Mouse (Mus musculus): ENCODE results near the gene Ormdl3. TPM values are rescaled to one million over a fixed set of nuclear protein-coding genes. Genes with fewer than 3 reads are reported as not detected.

Gene Ormdl3
- polyA plus RNA-seq, 1 experiment from 2014 or later: 42.0 TPM

DNA sequence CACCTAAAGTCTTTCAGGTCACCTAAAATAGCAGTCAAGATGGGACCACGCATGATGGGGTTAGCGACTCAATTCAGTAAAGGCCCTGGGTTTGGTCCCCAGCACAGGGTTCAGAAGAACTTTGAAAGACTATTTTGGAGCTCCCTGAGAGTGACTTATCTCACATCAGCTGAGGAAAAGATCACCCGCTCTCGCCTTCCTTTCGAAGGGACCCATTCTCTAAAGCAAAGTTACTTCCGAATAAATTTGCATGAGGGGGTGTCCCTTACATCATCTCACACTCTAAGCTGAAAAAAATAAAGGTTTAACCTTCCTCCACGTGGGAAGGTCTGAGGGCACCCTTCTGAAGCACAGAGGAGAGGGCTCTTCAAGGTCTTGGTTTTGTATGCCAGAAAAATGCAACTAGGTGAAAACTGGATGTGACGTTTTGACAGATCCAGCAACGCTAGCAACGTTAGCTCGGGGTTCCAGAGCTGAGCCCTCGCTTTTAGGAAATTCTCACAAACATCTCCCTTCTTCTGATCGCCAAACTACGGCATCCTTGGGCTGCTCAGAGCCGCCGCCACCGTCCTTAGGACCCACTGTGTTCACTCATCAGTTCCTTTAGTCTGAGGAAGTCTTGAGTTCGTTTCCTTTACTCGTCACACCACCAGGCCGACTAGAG, 36.7 kb downstream of the Ormdl3 start:
- Histone ChIP-seq H3K9me3 (ENCODE audit: low read length) (no peaks in the 10 kb centered on the region), H3K4me3 (ENCODE audit: low read depth, low read length) (peak overlapping the region; percentile 65), H3K9ac (replicated peaks) (peak overlapping the region; percentile 73), H3K4me1 (ENCODE audit: insufficient read depth) (peaks cover 17% of the 10 kb centered on the region), H3K4me2 (ENCODE audit: low read depth, low read length) (peak overlapping the region; percentile 93), H3K27ac (ENCODE audit: low read depth) (peak overlapping the region; percentile 69; the same call in 1 of the 2 replicates), H3K27me3 (ENCODE audit: insufficient read depth, low read length) (peaks cover 48% of the 10 kb centered on the region), H3K36me3 (replicated peaks; ENCODE audit: insufficient read depth, low read length) (no peaks in the 10 kb centered on the region)
- WGBS (ENCODE audit: insufficient replicate concordance): 16% methylated on average over 20 of the region's 20 CpGs
- ATAC-seq: no peak
- DNase-seq: no peak
- TF ChIP-seq EP300 (IDR thresholded peaks at IDR 0.05; ENCODE audit: low read depth) (no peak), CTCF (IDR thresholded peaks at IDR 0.05; ENCODE audit: low read depth) (no peak)

DNA sequence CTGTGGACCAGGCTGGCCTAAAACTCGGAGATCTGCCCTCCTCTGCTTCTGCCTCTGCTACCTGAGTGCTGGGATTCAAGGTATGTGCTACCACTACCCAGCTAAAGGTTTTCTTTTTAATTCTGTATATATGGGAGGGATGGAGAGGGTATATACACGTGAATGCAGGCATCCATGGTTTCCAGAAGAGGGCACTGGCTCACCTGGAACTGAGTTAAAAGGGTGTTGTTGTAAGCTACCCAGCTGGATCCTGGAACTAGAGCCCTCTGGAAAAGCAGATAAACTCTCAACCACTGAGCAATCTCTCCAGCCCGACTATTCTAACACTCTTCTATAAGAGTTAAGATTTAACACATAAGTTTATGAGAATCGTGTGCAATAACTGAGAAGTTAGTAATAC, 37.8 kb downstream of the Ormdl3 start:
- no peak for DNase-seq
- peaks cover 19% of the 10 kb centered on the region for H3K4me1 ChIP-seq (ENCODE audit: insufficient read depth)
- no peak for ATAC-seq
- 62% methylated on average over 4 of the region's 4 CpGs for WGBS (ENCODE audit: insufficient replicate concordance)
- no peak overlapping the region for H3K27ac ChIP-seq (ENCODE audit: low read depth)
- no peak overlapping the region for H3K4me3 ChIP-seq (ENCODE audit: low read depth, low read length)
- no peaks in the 10 kb centered on the region for H3K36me3 ChIP-seq (replicated peaks; ENCODE audit: insufficient read depth, low read length)
- no peaks in the 10 kb centered on the region for H3K9me3 ChIP-seq (ENCODE audit: low read length)
- H3K27me3 ChIP-seq (ENCODE audit: insufficient read depth, low read length): peaks cover 57% of the 10 kb centered on the region
- H3K9ac ChIP-seq (replicated peaks): no peak overlapping the region
- no peak overlapping the region for H3K4me2 ChIP-seq (ENCODE audit: low read depth, low read length)
- TF ChIP-seq EP300 (IDR thresholded peaks at IDR 0.05; ENCODE audit: low read depth) (no peak), CTCF (IDR thresholded peaks at IDR 0.05; ENCODE audit: low read depth) (peak; percentile 45)

DNA sequence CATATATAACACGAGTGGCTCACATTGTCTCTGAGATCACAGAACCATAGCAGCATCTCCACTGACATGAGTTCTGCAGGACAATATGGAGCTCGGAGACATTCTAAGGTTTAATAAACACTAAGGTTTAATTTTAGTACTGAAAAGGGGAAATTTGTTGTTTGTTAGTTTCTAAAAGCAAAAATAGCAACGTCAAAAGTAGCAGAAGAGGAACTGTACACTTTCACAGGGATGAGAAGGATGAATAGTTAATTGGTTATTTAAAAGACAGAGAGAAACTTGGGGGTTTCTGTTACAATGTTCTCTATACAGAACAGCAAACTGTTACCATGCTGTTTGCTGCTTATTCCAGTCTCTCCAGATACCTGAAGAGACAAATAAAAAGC, 39.9 kb downstream of the Ormdl3 start:
- 33% methylated on average over 3 of the region's 3 CpGs for WGBS (ENCODE audit: insufficient replicate concordance)
- H3K9ac ChIP-seq (replicated peaks): no peak overlapping the region
- peaks cover 66% of the 10 kb centered on the region for H3K27me3 ChIP-seq (ENCODE audit: insufficient read depth, low read length)
- 0 out of 2 replicates have a peak overlapping the region, but pooled peaks have one; percentile 18 for H3K27ac ChIP-seq (ENCODE audit: low read depth)
- H3K9me3 ChIP-seq (ENCODE audit: low read length): no peaks in the 10 kb centered on the region
- no peak overlapping the region for H3K4me3 ChIP-seq (ENCODE audit: low read depth, low read length)
- no peak for ATAC-seq
- TF ChIP-seq EP300 (IDR thresholded peaks at IDR 0.05; ENCODE audit: low read depth): no peak
- no peak for TF ChIP-seq CTCF (IDR thresholded peaks at IDR 0.05; ENCODE audit: low read depth)
- no peak for DNase-seq
- H3K4me2 ChIP-seq (ENCODE audit: low read depth, low read length): no peak overlapping the region
- H3K36me3 ChIP-seq (replicated peaks; ENCODE audit: insufficient read depth, low read length): no peaks in the 10 kb centered on the region
- H3K4me1 ChIP-seq (ENCODE audit: insufficient read depth): peaks cover 19% of the 10 kb centered on the region

DNA sequence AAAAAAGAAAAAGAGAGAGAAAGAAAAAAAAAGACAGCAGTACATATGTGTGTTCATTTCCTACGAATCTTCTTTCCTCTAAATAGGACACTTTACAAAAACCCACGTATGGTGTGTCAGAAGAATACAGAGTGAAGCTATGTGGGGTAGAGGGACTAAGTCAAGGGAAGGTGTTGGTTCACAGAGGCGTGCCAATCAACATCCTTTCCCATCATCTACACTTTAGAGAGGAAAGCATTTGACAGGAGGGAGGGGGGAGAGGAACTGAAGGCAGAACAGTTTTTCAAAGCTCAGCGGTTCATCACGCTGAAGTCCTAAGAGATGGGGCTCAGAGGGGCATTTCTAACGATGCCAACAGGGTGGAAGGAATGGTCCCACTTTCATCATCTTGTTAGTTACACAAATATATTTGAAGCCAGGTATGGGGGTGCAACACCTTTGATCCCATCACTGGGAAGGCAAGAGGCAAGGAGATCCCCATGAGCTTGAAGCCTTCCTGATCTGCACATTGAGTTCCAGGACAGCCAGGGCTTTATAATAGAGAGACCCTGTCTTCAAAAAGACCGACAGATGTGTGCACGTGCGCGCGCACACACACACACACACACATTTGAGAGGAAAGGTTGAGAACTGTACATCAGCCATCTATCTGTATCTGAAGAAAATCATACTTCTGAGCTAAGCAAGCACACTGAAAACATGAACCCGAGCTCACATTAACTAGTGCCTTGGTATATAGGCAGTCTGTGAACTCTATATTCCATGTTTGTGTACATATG, 40.5 kb downstream of the Ormdl3 start:
- no peak for TF ChIP-seq CTCF (IDR thresholded peaks at IDR 0.05; ENCODE audit: low read depth)
- TF ChIP-seq EP300 (IDR thresholded peaks at IDR 0.05; ENCODE audit: low read depth): no peak
- peaks cover 17% of the 10 kb centered on the region for H3K4me1 ChIP-seq (ENCODE audit: insufficient read depth)
- H3K27ac ChIP-seq (ENCODE audit: low read depth): 0 out of 2 replicates have a peak overlapping the region, but pooled peaks have one; percentile 18
- H3K36me3 ChIP-seq (replicated peaks; ENCODE audit: insufficient read depth, low read length): no peaks in the 10 kb centered on the region
- 0 out of 2 replicates have a peak overlapping the region, but pooled peaks have one; percentile 67 for H3K4me2 ChIP-seq (ENCODE audit: low read depth, low read length)
- H3K27me3 ChIP-seq (ENCODE audit: insufficient read depth, low read length): peaks cover 69% of the 10 kb centered on the region
- 38% methylated on average over 12 of the region's 12 CpGs for WGBS (ENCODE audit: insufficient replicate concordance)
- H3K4me3 ChIP-seq (ENCODE audit: low read depth, low read length): no peak overlapping the region
- H3K9ac ChIP-seq (replicated peaks): no peak overlapping the region
- ATAC-seq (no peak), DNase-seq (no peak)
- H3K9me3 ChIP-seq (ENCODE audit: low read length): no peaks in the 10 kb centered on the region

DNA sequence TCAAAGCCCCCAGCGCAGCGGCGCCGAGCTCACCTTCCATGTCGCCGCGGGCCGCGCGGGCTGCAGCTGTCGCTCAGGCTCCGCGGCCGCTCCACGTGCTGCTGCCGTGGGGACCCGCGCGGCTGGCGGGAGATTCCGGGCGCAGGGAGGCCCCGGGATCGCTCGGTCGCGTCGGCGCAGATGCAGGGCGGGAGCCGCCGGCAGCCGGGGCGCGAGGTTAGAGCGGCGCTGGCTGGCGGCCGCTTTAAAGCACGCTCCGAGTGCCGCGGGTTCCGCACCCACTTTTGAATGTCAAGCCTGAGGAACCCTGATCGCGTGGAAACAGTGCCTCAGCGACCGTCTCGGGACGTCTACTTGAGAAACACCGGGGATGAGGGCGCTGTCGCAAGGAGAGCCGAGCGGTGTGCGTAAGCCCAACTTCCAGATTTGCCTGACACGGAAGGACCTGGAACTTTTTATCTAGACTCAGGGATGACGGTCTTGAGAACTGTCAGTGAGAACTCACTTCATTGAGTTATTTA, 41.4 kb downstream of the Ormdl3 start, which contains the start of gene Ikzf3:
Gene Ikzf3, minus strand, starts transcription at position 321 of the 521 bp plus-strand sequence.
- Histone ChIP-seq H3K4me1 (ENCODE audit: insufficient read depth) (peaks cover 11% of the 10 kb centered on the region), H3K27me3 (ENCODE audit: insufficient read depth, low read length) (peaks cover 75% of the 10 kb centered on the region), H3K36me3 (replicated peaks; ENCODE audit: insufficient read depth, low read length) (no peaks in the 10 kb centered on the region), H3K9me3 (ENCODE audit: low read length) (no peaks in the 10 kb centered on the region), H3K4me3 (ENCODE audit: low read depth, low read length) (peak within 1 kb of the TSS; percentile 57), H3K4me2 (ENCODE audit: low read depth, low read length) (peak within 1 kb of the TSS; percentile 67), H3K27ac (ENCODE audit: low read depth) (0 out of 2 replicates have a peak within 1 kb of the TSS, but pooled peaks have one; percentile 18), H3K9ac (replicated peaks) (peak within 1 kb of the TSS; percentile 54)
- DNase-seq (peak; percentile 32), ATAC-seq (no peak)
- TF ChIP-seq CTCF (IDR thresholded peaks at IDR 0.05; ENCODE audit: low read depth) (no peak), EP300 (IDR thresholded peaks at IDR 0.05; ENCODE audit: low read depth) (no peak)
- WGBS (ENCODE audit: insufficient replicate concordance): 1% methylated on average over 58 of the region's 58 CpGs

Data from liver, postnatal 0 days (tissue).